Mouse (Mus musculus): ENCODE data around the gene Npb. TPM values are rescaled to one million over a fixed set of nuclear protein-coding genes. Genes with fewer than 3 reads are reported as not detected.

Npb gene
- polyA plus RNA-seq, 2 experiments: 5.5 to 11.9 TPM

DNA sequence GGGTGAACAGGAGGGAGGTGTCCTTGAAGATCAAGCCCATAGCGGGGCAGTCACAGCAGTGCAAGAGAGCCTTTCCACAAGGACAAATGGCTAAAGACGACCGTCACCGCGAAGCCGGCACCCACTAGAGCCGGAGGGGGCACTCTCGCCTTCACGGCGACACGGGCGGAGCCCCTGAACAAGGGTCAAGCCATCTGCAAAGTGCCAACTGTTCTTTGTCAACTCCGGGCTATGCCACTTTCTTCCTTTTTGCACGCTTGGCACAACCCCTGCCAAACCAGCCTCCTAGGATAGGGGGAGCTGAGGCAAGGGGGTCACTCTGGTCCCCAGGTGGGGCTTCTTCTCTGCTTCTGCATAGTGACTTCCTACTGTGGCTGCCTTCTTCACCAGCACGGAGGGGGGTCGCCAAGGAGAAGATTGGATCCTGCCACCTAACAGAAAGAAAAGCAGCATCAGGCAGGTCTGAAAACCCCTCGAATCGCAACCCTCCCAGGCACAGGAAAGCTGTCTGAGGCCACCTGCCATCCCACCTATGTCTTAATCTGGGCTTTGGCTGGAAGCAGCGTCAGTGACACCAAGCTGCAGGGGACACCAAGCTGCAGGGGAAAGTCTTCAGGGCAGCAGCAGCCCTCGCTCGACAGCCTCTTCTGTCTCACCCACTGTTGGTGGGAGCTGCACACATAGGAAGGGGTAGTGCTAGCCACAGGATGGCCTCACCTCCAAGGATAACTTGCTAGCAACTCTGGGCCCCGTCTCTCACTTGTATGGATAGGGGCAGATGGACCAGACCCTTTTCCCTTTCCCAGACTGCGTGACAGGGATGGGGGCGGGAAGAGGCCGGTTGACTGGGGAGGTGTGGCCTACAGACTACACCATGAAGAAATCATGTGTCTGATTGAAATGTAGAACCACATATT, 10.6 kb downstream of the Npb start:
- TF ChIP-seq EP300 (IDR thresholded peaks at IDR 0.05; ENCODE audit: low read depth) (no peak), CTCF (IDR thresholded peaks at IDR 0.05; ENCODE audit: low read depth) (no peak)
- Histone ChIP-seq H3K27ac (no peak overlapping the region), H3K27me3 (ENCODE audit: control insufficient read depth, insufficient read depth, low read length) (no peaks in the 10 kb centered on the region), H3K9me3 (ENCODE audit: control insufficient read depth, low read length) (no peaks in the 10 kb centered on the region), H3K4me3 (ENCODE audit: insufficient read depth in 1 of 2, low read depth in 2 of 2, low read length in 2 of 2) (no peak overlapping the region), H3K4me2 (ENCODE audit: low read depth) (peak overlapping the region; percentile 96), H3K36me3 (replicated peaks; ENCODE audit: control insufficient read depth, insufficient read depth, low read depth) (peaks cover 41% of the 10 kb centered on the region), H3K9ac (replicated peaks) (no peak overlapping the region; the same call in 1 of the 2 replicates), H3K4me1 (replicated peaks; ENCODE audit: control insufficient read depth in 2 of 2, insufficient read depth in 2 of 2, low read length in 1 of 2) (peaks cover 14 to 19% of the 10 kb centered on the region in 2 experiments)
- WGBS (ENCODE audit: insufficient replicate concordance): 83% methylated on average over 25 of the region's 25 CpGs
- DNase-seq (ENCODE audit: low read depth in 3 of 3, low spot score in 3 of 3): no peak
- no peak for ATAC-seq (ENCODE audit: insufficient read depth)

DNA sequence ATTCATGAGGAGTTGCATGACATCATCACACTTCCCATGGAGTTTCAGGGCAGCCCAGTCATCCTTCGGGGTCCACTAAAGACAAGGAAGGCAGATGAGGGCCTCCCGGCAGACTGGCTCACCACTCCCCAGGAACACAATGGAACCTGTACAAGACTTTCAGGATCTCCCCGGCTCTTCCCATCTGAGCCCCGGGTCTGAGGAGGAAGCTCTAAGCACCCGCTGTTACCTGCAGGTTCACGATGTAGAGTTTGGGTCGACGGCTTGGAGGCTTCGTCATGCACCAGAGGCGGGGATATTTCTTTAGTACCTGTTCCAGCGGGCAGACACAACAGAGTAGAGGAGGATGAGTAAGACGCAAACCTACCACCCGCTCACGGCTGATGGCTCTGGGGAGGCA, 11.9 kb downstream of the Npb start:
- Histone ChIP-seq H3K27ac (no peak overlapping the region), H3K4me3 (ENCODE audit: insufficient read depth in 1 of 2, low read depth in 2 of 2, low read length in 2 of 2) (no peak overlapping the region), H3K9ac (replicated peaks) (no peak overlapping the region), H3K36me3 (replicated peaks; ENCODE audit: control insufficient read depth, insufficient read depth, low read depth) (peaks cover 41% of the 10 kb centered on the region), H3K27me3 (ENCODE audit: control insufficient read depth, insufficient read depth, low read length) (no peaks in the 10 kb centered on the region), H3K4me2 (ENCODE audit: low read depth) (no peak overlapping the region), H3K4me1 (replicated peaks; ENCODE audit: control insufficient read depth in 2 of 2, insufficient read depth in 2 of 2, low read length in 1 of 2) (peaks cover 18 to 23% of the 10 kb centered on the region in 2 experiments), H3K9me3 (ENCODE audit: control insufficient read depth, low read length) (no peaks in the 10 kb centered on the region)
- 92% methylated on average over 14 of the region's 14 CpGs for WGBS (ENCODE audit: insufficient replicate concordance)
- TF ChIP-seq EP300 (IDR thresholded peaks at IDR 0.05; ENCODE audit: low read depth): no peak
- no peak for TF ChIP-seq CTCF (IDR thresholded peaks at IDR 0.05; ENCODE audit: low read depth)
- no peak for ATAC-seq (ENCODE audit: insufficient read depth)
- no peak for DNase-seq (ENCODE audit: low read depth in 3 of 3, low spot score in 3 of 3)

- H3K36me3 ChIP-seq (replicated peaks; ENCODE audit: control insufficient read depth, insufficient read depth, low read depth): peaks cover 41% of the 10 kb centered on the region
- TF ChIP-seq EP300 (IDR thresholded peaks at IDR 0.05; ENCODE audit: low read depth) (no peak), CTCF (IDR thresholded peaks at IDR 0.05; ENCODE audit: low read depth) (no peak)
These were observed 14.5 kb downstream of the Npb start for GRCm38 (mm10) chr11:120622805-120623204.

DNA sequence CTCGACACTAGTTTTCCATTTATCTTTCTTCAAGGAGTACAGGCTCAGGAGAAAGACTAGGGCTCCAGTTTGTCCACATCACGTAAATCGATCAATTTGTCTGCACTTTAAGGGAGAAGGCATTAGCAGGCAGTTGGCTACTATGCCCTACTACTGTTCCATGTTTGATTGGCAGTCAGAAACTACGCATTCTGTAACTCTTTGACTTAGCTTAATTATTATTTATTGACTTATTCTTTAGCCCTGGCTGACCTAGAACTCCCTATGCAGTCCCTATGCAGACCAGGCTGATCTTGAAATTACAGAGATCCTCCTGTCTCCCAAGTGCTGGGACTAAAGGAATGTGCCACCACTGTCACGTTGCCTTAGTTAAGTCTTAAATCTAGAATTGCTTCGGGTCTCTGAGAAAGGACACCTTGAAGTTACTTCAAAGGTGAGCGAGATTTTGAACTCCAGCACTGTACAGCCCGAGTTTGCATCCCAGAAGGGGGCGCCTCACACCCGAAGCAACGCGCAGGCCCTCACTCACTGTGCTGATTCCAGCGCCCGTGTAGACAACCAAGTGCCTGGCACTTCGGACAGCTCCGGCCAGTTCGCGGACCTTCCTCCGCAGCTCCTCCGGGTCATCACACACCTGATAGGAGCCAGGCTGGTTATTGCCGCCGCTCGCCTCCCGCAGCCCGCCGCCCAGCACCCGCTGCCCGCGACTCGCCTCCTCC, 15.8 kb downstream of the Npb start:
- TF ChIP-seq EP300 (IDR thresholded peaks at IDR 0.05; ENCODE audit: low read depth): no peak
- peak; percentile 91 for TF ChIP-seq CTCF (IDR thresholded peaks at IDR 0.05; ENCODE audit: low read depth)

More at GRCm38 (mm10) chr11:120622805-120623204, 14.5 kb downstream of the Npb start:
- H3K27ac ChIP-seq: no peak overlapping the region
- no peaks in the 10 kb centered on the region for H3K27me3 ChIP-seq (ENCODE audit: control insufficient read depth, insufficient read depth, low read length)
- 84% methylated on average over 6 of the region's 6 CpGs for WGBS (ENCODE audit: insufficient replicate concordance)
- DNase-seq (ENCODE audit: low read depth in 3 of 3, low spot score in 3 of 3) (no peak), ATAC-seq (ENCODE audit: insufficient read depth) (no peak)
- no peak overlapping the region for H3K4me3 ChIP-seq (ENCODE audit: insufficient read depth in 1 of 2, low read depth in 2 of 2, low read length in 2 of 2)
- no peak overlapping the region for H3K9ac ChIP-seq (replicated peaks)
- H3K4me1 ChIP-seq (replicated peaks; ENCODE audit: control insufficient read depth in 2 of 2, insufficient read depth in 2 of 2, low read length in 1 of 2): peaks cover 13 to 22% of the 10 kb centered on the region in 2 experiments
- no peak overlapping the region for H3K4me2 ChIP-seq (ENCODE audit: low read depth)
- H3K9me3 ChIP-seq (ENCODE audit: control insufficient read depth, low read length): no peaks in the 10 kb centered on the region

More for the DNA sequence above, 15.8 kb downstream of the Npb start:
- H3K9me3 ChIP-seq (ENCODE audit: control insufficient read depth, low read length): no peaks in the 10 kb centered on the region
- H3K9ac ChIP-seq (replicated peaks): peak overlapping the region; percentile 94
- H3K36me3 ChIP-seq (replicated peaks; ENCODE audit: control insufficient read depth, insufficient read depth, low read depth): peaks cover 38% of the 10 kb centered on the region
- peak overlapping the region; percentile 91 for H3K4me2 ChIP-seq (ENCODE audit: low read depth)
- WGBS (ENCODE audit: insufficient replicate concordance): 11% methylated on average over 30 of the region's 30 CpGs
- DNase-seq (ENCODE audit: low read depth in 3 of 3, low spot score in 3 of 3) (no peak), ATAC-seq (ENCODE audit: insufficient read depth) (peak; percentile 80)
- peaks cover 15 to 26% of the 10 kb centered on the region in 2 experiments for H3K4me1 ChIP-seq (replicated peaks; ENCODE audit: control insufficient read depth in 2 of 2, insufficient read depth in 2 of 2, low read length in 1 of 2)
- H3K4me3 ChIP-seq (ENCODE audit: insufficient read depth in 1 of 2, low read depth in 2 of 2, low read length in 2 of 2): peak overlapping the region; percentile 74 to 91
- H3K27ac ChIP-seq: peak overlapping the region; percentile 69
- no peaks in the 10 kb centered on the region for H3K27me3 ChIP-seq (ENCODE audit: control insufficient read depth, insufficient read depth, low read length)

All from liver, embryonic 14.5 days (tissue).